Mouse (Mus musculus) heart, adult 10 weeks (tissue): ENCODE data around the gene Kdm6a. TPM values are rescaled to one million over a fixed set of nuclear protein-coding genes. Genes with fewer than 3 reads are reported as not detected.

ENCODE experiments used
- polyA plus RNA-seq: library from polyadenylated mRNA; stranded (reverse); fragments of 350-450 nt; fragmentation: Illumina TruSeq; extraction: RNeasy Lipid Tissue Mini Kit (QIAGEN cat#74804); gene quantifications from one replicate; pipeline ENCODE4 v1.2.3, GENCODE M21; 2014; ENCODE audit warnings: low read depth, low replicate concordance

Kdm6a gene
- 25.7 TPM for polyA plus RNA-seq

GRCm38 (mm10) chrX:18162192-18162857, at the start of gene Kdm6a:
TSS of gene Kdm6a (plus strand) at chrX:18162575.

GRCm38 (mm10) chrX:18145557-18145956, 16.8 kb upstream of the Kdm6a start, which contains the start of gene Dusp21:
TSS of gene Dusp21 (plus strand) at chrX:18145857.

Other genes starting within 250 kb of the Kdm6a start
- not detected for gene Dusp21, start 16.7 kb upstream of the Kdm6a start, polyA plus RNA-seq